Mouse (Mus musculus) heart, embryonic 14.5 days (tissue): ENCODE measurements around the gene Armh3. TPM values are rescaled to one million over a fixed set of nuclear protein-coding genes. Genes with fewer than 3 reads are reported as not detected.

Source experiments
- ATAC-seq: fragments of 200-750 bp; cut with Nextera tagmentation; 2 replicates; pipeline ENCODE4 v1.8.0; 2017; ENCODE audit warnings: low read depth, moderate TSS enrichment; ENCODE audit not compliant: insufficient number of reproducible peaks, insufficient read depth, low FRiP score
- H3K27ac ChIP-seq, 2 experiments: fragments of 200-500 bp in 1 of 2; fragments of 300-500 bp in 1 of 2; sonication (generic) in 1 of 2; replicated peaks in 1 of 2; 2 replicates each; pipeline ENCODE4 v1.5.1; 2012 to 2014; ENCODE audit warnings: low read depth in 2 of 2, low read length in 2 of 2, control low read depth in 1 of 2, mild to moderate bottlenecking in 1 of 2, mixed read lengths in 1 of 2; ENCODE audit not compliant: control insufficient read depth in 1 of 2, insufficient read depth in 1 of 2
- H3K27me3 ChIP-seq: fragments of 300-500 bp; sonication (generic); 2 replicates; pipeline ENCODE4 v1.6.1; 2014; ENCODE audit warnings: mild to moderate bottlenecking, low read length, control low read depth; ENCODE audit not compliant: control insufficient read depth, insufficient read depth
- H3K36me3 ChIP-seq: fragments of 300-500 bp; sonication (generic); 2 replicates; pipeline ENCODE4 v1.6.1; 2014; ENCODE audit warnings: mild to moderate bottlenecking, control low read depth, low read length, mixed read lengths; ENCODE audit not compliant: control insufficient read depth, insufficient read depth
- H3K4me1 ChIP-seq, 2 experiments: fragments of 200-500 bp in 1 of 2; fragments of 300-500 bp in 1 of 2; sonication (generic) in 1 of 2; 2 replicates each; pipeline ENCODE4 v1.6.1; 2012 to 2014; ENCODE audit warnings: low read length in 2 of 2, control low read depth in 1 of 2, mixed read lengths in 1 of 2; ENCODE audit not compliant: control insufficient read depth in 2 of 2, insufficient read depth in 2 of 2
- H3K4me2 ChIP-seq: fragments of 300-500 bp; sonication (generic); 2 replicates; pipeline ENCODE4 v1.6.1; 2014; ENCODE audit warnings: mild to moderate bottlenecking, low read length
- H3K4me3 ChIP-seq, 2 experiments: fragments of 200-500 bp in 1 of 2; fragments of 300-500 bp in 1 of 2; sonication (generic) in 1 of 2; 2 replicates each; pipeline ENCODE4 v1.5.1; 2012 to 2014; ENCODE audit warnings: low read length in 2 of 2, mild to moderate bottlenecking in 2 of 2, control low read depth in 1 of 2, low read depth in 1 of 2, moderate library complexity in 1 of 2; ENCODE audit not compliant: control insufficient read depth in 1 of 2, insufficient read depth in 1 of 2
- H3K9ac ChIP-seq: fragments of 300-500 bp; sonication (generic); 2 replicates; pipeline ENCODE4 v1.6.1; 2014; ENCODE audit warnings: mild to moderate bottlenecking, low read length
- H3K9me3 ChIP-seq: fragments of 300-500 bp; sonication (generic); 2 replicates; pipeline ENCODE4 v1.6.1; 2016; ENCODE audit warnings: low read length, control low read depth; ENCODE audit not compliant: control insufficient read depth
- WGBS: fragments of 180-500 bp; shearing (Covaris S2); extraction: QIAGEN DNeasy Blood & Tissue Kit; methylation state at CpG from one replicate; pipeline ENCODE4 v1.1.7; 2014; 5-methylcytosine and 5-hydroxymethylcytosine counted together
- polyA plus RNA-seq: library from polyadenylated mRNA; unstranded; fragments of >200 nt; fragmentation: Nextera tagmentation; extraction: Ambion mirVana; gene quantifications from 2 replicates; pipeline ENCODE4 v1.2.1, GENCODE M21; 2014

Gene Armh3
- polyA plus RNA-seq, 1 experiment from 2014 or later, result 14.1 TPM

GRCm38 (mm10) chr19:46014572-46015178 lies 16.4 kb upstream of the Armh3 start:
- Histone ChIP-seq H3K4me3 (no peak overlapping the region), H3K4me1 (no peaks in the 10 kb centered on the region), H3K9me3 (no peaks in the 10 kb centered on the region), H3K27ac (no peak overlapping the region), H3K4me2 (no peak overlapping the region), H3K27me3 (no peaks in the 10 kb centered on the region), H3K36me3 (no peaks in the 10 kb centered on the region), H3K9ac (no peak overlapping the region)
- no peak for ATAC-seq
- whole genome bisulfite sequencing, result 26% methylated on average over 12 of the region's 12 CpGs

- Histone ChIP-seq H3K9ac (no peak overlapping the region), H3K4me2 (no peak overlapping the region), H3K4me3 (no peak overlapping the region), H3K9me3 (no peaks in the 10 kb centered on the region), H3K27ac (no peak overlapping the region), H3K27me3 (no peaks in the 10 kb centered on the region), H3K4me1 (peaks cover 7 to 11% of the 10 kb centered on the region in 2 experiments), H3K36me3 (0 out of 2 replicates have a peak, but pooled peaks cover 12% of the 10 kb centered on the region)
- no peak for ATAC-seq
- 76% methylated on average over 7 of the region's 7 CpGs for WGBS
These were observed 7.4 kb upstream of the Armh3 start for GRCm38 (mm10) chr19:46005680-46006079.

- Histone ChIP-seq H3K9ac (no peak overlapping the region), H3K9me3 (no peaks in the 10 kb centered on the region), H3K36me3 (0 out of 2 replicates have a peak, but pooled peaks cover 12% of the 10 kb centered on the region), H3K4me3 (peak overlapping the region in 1 of 2 experiments; percentile 71; a peak in 1 of 4 replicates), H3K27ac (no peak overlapping the region), H3K4me1 (peaks cover 7 to 11% of the 10 kb centered on the region in 2 experiments), H3K4me2 (peak overlapping the region; percentile 99), H3K27me3 (no peaks in the 10 kb centered on the region)
- ATAC-seq, result no peak
- 77% methylated on average over 17 of the region's 17 CpGs for WGBS
These were observed 6.7 kb upstream of the Armh3 start for GRCm38 (mm10) chr19:46004814-46005466.

- Histone ChIP-seq H3K9me3 (no peaks in the 10 kb centered on the region), H3K9ac (peak within 1 kb of the TSS; percentile 88), H3K4me3 (peak within 1 kb of the TSS; percentile 70 to 71), H3K4me1 (peaks cover 7 to 11% of the 10 kb centered on the region in 2 experiments), H3K4me2 (peak within 1 kb of the TSS; percentile 99), H3K36me3 (0 out of 2 replicates have a peak, but pooled peaks cover 12% of the 10 kb centered on the region), H3K27me3 (no peaks in the 10 kb centered on the region), H3K27ac (peak within 1 kb of the TSS; percentile 24 to 67; a peak in 3 of 4 replicates)
- WGBS, result 1% methylated on average over 69 of the region's 70 CpGs
- peak; percentile 89 for ATAC-seq
These were observed 5.3 kb upstream of the Armh3 start, which contains the start of gene Hps6 for GRCm38 (mm10) chr19:46003371-46004226. Hps6 (plus strand) TSS chr19:46003508.

GRCm38 (mm10) chr19:46002279-46002678 lies 4.0 kb upstream of the Armh3 start:
- H3K9me3 ChIP-seq, result no peaks in the 10 kb centered on the region
- H3K4me3 ChIP-seq, result no peak overlapping the region
- H3K27ac ChIP-seq, result no peak overlapping the region
- 73% methylated on average over 9 of the region's 9 CpGs for WGBS
- H3K36me3 ChIP-seq, result 0 out of 2 replicates have a peak, but pooled peaks cover 7% of the 10 kb centered on the region
- H3K9ac ChIP-seq, result no peak overlapping the region
- H3K27me3 ChIP-seq, result no peaks in the 10 kb centered on the region
- ATAC-seq, result no peak
- H3K4me1 ChIP-seq, result peaks cover 7 to 15% of the 10 kb centered on the region in 2 experiments
- no peak overlapping the region for H3K4me2 ChIP-seq

- no peak overlapping the region for H3K4me3 ChIP-seq
- H3K4me2 ChIP-seq, result no peak overlapping the region
- no peak for ATAC-seq
- no peak overlapping the region for H3K27ac ChIP-seq
- H3K27me3 ChIP-seq, result no peaks in the 10 kb centered on the region
- H3K36me3 ChIP-seq, result no peaks in the 10 kb centered on the region
- H3K9ac ChIP-seq, result no peak overlapping the region
- H3K4me1 ChIP-seq, result peaks cover 5 to 15% of the 10 kb centered on the region in 2 experiments
- H3K9me3 ChIP-seq, result no peaks in the 10 kb centered on the region
- 54% methylated on average over 1 of the region's 1 CpGs for WGBS
These were observed 1.1 kb upstream of the Armh3 start for GRCm38 (mm10) chr19:45999378-45999777.

- ATAC-seq, result no peak
- Histone ChIP-seq H3K4me2 (peak overlapping the region; percentile 71), H3K27ac (no peak overlapping the region), H3K4me3 (peak overlapping the region; percentile 85 to 86; a peak in 3 of 4 replicates), H3K4me1 (peaks cover 0 to 9% of the 10 kb centered on the region in 2 experiments; a peak in 1 of 4 replicates), H3K9me3 (no peaks in the 10 kb centered on the region), H3K27me3 (no peaks in the 10 kb centered on the region), H3K36me3 (no peaks in the 10 kb centered on the region), H3K9ac (peak overlapping the region; percentile 88)
- 9% methylated on average over 8 of the region's 8 CpGs for WGBS
These were observed 468 bp upstream of the Armh3 start for GRCm38 (mm10) chr19:45998694-45999217.
